Mouse (Mus musculus): Measurements from ENCODE around the gene Asic1. TPM values are rescaled to one million over a fixed set of nuclear protein-coding genes. Genes with fewer than 3 reads are reported as not detected.

Asic1 gene
- polyA plus RNA-seq, 3 experiments from 2014 or later, result 0.20 to 0.40 TPM; not detected in 1

DNA sequence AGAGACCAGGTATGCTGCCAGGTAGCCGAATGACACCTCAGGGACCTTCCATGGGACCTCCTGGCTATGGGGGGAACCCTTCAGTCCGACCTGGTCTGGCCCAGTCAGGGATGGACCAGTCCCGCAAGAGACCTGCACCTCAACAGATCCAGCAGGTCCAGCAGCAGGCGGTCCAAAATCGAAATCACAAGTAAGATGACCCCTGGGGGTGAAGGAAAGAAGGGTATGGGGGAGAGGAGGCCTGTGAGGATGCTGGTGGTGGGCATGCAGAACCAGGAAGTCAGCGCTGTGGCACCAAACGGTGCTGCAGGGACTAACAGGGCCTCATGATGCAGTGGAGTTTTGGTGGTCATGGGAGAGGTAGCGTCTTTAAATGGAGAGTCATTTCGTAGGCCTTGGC is 32.9 kb downstream of the Asic1 start:
- ATAC-seq, result no peak

DNA sequence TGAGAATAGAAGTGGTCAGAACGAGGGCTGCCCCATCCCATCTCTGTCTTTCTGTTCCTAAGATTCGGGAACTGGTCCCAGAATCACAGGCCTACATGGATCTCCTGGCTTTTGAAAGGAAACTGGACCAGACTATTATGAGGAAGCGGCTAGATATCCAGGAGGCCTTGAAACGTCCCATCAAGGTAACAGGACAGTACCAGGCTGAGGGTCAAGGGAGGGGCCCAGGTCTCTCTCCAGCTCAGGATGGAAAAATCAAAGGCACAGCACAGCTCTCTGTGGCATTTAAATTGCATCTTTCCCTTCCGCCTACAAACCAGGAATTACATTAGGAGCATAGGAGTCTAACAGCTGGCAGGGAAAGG is 33.5 kb downstream of the Asic1 start:
- no peak for ATAC-seq

DNA sequence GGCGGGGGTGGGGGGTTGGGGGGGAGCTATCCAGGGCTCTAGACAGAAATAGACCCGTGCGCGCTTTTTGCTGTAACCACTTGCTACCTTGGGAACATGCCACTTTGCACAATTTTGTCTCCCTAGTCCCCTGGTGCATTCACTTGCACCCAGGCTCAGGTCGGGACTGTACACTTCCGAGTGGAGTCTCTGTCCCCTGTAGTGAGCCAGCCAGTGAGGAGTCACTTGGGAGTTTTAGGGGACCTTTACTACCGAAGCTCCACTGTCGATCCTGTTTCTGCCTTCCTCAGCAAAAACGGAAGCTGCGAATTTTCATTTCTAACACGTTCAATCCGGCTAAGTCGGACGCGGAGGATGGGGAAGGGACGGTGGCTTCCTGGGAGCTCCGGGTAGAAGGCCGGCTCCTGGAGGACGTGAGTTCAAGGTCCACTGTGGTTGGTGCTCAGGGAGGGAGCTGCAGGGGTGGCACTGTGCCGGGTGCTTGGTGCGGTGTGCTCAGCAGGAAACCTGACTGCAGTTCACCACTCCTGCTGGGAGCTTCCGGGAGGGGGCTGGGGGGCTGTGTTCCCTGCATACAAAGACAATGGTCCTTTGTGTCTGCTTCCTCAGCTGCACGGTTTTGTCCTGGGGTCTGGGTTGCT is 34.0 kb downstream of the Asic1 start:
- ATAC-seq, result no peak

DNA sequence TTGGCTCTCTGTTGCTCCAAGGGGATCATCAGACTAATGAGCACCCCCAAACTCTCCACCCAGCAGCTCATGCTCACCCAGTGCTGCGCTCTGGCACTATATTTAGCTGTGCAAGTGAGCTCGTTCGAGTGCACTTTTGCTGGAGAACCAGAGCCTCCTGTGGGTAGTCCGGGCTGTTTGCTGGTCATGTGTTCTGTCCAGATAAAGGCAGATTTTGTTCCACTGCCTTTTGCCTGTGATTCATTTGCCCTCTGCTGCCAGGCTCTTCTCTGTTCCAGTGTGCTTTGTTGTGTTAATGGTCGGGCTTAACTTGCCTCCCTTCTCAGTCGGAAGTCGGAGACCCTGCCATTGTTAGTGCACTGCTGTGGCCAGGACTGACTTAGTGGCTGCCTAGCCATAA is 34.7 kb downstream of the Asic1 start:
- no peak for ATAC-seq

DNA sequence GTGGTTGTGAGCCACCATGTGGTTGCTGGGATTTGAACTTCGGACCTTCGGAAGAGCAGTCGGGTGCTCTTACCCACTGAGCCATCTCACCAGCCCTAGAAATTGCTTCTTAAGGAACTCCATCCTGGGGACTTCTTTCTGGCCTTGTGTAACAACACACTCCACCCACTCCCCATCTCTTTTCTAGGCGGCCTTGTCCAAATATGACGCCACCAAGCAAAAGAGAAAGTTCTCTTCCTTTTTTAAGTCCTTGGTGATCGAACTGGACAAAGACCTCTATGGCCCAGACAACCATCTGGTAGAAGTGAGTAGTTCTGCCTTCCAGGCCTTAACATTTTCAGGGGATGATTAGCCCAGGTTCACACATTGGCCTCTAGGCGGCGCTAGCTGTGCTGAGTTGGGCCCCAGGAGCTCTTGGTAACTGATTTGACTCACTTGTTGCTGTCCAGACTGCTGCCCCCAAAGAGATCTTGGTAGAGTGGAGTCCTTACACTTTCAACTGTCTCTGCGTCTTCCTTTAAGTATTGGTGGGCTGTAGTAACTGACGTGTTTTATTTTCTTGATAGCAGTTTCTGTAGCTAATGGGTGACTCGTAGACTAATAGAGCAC is 35.4 kb downstream of the Asic1 start, which contains the start of gene Gm17349:
Gene Gm17349, minus strand, starts transcription at position 51 of the 609 bp plus-strand sequence.
- peak; percentile 42 for ATAC-seq

DNA sequence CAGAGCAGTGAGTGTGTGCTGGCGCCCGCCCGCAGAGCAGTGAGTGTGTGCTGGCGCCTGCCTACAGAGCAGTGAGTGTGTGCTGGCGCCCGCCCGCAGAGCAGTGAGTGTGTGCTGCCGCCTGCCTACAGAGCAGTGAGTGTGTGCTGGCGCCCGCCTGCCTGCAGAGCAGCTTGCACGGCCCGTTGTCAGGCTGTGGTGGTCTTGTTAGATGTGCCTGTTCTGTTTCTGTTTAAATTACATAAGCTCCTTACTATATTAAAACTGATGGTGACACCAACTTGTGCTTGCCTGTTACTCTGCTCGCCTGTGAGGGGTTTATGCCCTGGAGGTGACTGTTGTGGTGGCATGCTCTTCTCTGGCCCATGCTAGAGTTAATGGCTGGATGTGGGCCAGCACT is 38.0 kb downstream of the Asic1 start:
- ATAC-seq, result no peak

DNA sequence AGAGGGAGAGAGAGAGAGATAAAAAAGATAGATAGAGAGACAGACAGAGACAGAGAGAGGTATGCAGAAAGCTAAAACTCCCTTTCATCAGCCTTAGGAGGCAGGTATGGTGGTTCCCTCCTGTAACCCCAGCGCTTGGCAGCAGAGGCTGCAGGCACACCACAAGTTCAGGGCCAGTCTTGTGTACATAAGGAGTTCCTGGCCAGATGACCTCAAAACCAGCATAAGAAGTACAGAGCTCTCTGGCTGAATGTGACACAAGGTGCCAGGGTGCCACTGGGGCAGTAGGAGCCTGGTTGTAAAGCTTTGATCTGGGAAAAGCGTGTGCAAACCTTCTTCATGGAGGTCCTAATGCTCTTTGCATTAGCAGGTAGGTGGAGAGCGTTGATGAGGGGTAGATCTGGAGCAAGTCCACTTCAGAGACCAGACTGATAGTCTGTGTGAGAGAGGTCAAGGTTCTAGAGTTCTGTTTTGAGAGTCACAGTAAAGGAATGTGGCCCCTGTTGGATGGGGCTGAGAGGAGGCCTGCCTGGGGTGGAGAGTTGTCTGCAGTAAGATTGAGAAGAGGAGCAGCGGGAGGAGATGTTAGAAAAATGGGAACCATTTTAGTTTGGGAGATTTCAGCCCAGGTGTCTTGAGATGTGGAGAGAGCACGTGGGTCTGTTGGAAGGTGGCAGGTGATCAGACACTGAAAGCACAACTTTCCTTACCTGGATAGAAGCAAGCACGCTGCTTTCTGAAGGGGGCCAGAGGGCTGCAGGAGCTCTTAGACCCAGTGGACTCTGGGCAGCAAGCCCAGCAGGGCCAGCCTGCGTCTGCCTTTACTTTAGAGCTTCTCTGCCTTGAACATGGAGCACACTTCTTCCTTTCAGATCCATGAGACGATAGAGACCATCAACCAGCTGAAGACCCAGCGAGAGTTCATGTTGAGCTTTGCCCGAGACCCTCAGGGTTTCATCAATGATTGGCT is 40.3 kb downstream of the Asic1 start:
- ATAC-seq, result no peak

DNA sequence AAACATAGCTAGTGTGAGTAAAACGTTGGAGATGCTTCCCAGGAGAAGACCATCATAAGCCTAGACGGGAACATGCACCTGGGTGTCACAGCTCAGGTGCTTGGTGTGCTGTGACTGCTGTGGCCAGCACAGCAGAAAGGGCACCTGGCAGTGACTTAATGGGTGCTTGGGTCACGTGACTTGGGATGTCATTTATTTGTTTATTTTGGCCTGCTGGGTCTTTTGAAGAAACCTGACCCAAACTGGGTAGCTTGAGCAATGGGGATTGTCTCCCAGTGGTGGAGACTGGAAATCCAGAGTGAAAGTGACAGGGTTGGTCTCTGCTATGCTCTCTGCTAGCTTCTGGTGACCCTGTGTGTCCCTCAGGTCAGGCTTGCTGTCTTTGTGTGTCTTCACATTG is 41.3 kb downstream of the Asic1 start:
- ATAC-seq, result no peak

DNA sequence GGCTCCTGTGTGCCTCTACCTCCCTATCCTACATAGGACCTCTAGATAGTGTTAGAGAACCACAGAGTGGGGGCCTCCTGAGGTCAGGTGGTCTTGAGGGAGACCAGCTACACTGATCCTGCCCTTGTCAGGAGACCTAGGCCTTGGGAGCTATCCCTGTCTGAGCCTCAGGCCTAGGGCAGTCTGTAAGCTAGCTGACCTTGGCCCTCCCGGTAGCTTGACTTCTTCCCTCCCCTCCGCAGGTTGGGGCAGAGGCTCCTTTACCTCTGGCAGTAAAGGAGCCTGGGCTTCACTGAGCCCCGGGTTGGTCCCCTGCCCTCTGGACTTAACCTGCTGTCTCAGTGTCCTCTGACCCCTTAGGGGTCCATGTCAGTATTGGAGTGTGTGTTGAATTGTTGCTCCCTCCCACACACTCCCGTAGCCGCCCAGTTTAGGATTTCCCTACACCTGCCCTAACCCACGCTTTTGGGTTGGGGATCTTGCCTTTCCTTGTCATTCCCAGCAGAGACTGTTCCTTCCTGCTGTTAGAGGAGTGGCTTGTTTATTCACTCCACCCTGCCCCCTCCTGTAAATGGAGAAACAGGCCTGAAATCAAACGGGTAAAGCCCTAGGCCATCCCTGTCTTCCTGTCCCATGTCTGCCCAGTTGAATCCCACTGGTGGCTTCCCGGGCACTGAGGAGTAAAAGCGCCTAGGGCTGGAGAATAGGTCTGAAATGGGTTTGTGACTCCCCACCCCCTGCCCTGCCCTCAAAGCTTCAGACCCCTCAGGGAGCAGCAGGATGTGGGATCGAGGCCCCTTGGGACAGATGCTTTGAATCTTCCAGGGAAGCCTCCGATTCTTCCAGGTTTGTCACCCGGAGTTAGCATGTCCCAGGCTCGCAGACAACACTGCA is 42.7 kb downstream of the Asic1 start:
- ATAC-seq, result no peak

DNA sequence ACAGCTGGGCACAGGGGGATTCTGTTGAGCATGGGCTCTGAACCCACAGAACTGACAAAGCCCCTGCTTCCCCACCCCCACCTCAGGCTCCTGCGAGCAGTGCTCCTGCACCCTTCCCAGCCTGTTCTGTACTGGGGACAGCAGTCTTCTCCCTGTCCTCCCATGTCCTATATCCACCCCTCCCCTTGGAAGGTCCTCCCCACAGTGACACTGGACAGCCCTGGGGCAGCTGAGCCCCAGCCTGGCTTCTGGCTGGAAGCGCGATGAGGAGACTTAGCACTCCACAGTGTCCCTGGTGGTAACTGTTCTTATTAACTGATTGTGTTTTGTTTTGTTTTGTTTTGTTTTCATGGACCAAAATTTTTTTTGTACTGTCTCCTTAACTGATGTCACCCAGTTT is 43.4 kb downstream of the Asic1 start:
- no peak for ATAC-seq

DNA sequence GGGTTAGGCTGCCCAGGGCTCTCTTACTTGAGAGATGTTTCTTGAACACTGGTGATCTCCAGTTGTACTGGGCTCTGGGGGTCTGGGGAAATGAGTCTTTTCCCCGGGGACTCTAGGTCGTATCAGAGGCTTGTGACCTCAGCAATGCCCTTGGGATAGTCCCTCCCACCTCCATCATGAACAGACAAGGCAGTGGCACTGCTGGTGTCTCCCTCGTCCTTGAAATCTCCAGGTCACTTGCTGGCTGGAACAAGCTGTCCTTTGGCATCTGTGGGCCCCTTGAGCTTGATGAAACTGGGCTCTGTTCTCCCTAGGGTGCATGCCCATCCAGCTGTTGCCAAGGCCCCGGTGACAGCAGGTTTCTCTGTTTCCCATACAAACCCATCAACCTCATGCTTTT is 44.0 kb downstream of the Asic1 start:
- ATAC-seq, result no peak

DNA sequence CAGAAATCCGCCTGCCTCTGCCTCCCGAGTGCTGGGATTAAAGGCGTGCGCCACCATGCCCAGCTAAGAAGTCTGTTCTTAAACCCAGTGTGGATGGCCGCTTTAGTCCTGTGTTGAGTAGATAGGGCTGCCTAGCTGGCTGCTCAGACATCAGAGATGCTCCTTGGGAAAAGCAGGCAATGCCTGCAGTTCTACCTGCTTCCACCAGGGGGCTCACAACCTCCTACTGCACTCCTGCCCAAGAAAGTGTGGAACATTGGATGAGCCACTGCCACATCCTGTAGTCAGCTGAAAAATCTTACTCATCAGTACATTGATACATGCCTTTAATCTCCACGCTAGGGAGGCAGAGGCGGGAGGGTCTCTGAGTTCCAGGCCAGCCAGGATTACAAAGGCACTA is 44.7 kb downstream of the Asic1 start:
- ATAC-seq, result peak; percentile 82

DNA sequence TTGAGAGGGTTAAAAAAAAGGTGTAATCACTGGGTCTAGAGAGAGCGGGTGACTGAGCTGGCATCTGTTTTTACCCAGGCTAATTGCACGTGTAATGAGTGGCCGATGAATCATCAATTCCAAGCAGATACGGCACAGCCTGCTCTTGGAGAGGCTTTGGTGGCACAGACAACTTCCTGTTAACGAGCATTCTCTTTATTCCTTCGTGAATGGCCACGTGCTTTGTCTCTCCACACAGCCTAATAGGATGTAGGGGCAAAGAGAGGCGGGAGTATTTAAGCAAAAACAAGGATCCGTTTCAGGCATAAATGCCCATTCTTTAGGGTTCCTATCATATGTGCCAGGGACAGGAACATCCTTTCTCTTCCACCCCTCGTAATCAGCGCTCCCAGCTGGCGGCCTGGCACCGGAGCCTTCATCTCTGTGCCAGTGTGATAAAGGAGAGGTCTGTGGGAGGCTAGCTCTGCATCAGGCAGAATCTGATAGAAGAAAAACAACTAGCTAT is 45.2 kb downstream of the Asic1 start:
- ATAC-seq, result no peak

DNA sequence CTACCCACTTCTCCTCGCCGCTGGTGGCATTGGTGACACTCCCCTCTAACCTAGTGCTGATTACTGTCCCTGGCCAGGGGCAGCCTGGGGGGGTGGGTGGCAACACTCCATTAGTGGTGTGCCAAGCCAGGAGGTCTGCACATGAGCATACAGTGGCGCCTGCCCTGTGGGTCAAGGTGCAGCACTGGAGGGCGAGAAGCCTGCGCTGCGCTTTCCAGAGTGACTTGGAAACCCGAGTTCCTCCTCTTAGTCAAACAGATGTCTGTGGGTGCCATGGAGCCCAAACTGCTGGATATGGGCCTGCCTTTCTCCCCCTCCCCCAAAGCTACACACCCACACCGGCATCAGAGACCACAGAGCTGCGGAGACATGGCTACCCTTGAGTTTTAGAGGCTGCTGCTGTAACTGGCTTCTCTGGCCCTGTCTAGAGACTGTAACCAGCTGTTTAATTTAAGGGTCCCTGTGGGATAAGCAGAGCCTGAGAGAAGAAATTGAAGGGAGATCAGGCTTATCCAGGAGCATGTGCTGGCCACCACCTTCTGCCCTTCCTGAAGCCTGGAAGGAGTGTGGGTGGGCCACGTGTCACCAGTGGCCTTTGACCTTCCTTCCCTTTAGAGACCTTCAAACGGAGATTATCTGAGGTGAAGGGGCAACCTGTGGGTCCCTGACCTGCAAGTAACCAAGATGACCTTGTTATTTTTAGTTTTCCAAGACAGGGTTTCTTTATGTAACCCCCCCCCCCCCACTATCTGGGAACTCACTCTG is 46.0 kb downstream of the Asic1 start:
- ATAC-seq, result no peak

DNA sequence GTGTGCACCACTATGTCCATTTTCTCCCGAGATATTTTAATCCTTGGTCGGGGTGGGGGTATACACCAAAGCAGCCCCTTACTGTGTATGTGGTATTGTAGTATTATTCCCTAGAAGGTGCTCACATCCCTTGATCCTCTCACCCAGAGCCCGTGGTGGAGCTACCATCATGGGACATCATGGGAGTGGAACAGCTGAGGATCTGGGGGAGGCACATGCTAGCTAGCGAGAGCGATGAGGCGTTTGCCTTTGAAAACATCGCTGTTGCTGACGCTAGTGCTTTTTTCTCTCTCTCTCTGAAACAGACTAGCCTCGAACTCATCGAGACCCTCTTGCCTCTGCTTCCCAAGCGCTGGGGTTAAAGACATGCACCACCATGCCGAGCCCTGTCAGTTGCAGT is 46.6 kb downstream of the Asic1 start:
- no peak for ATAC-seq

DNA sequence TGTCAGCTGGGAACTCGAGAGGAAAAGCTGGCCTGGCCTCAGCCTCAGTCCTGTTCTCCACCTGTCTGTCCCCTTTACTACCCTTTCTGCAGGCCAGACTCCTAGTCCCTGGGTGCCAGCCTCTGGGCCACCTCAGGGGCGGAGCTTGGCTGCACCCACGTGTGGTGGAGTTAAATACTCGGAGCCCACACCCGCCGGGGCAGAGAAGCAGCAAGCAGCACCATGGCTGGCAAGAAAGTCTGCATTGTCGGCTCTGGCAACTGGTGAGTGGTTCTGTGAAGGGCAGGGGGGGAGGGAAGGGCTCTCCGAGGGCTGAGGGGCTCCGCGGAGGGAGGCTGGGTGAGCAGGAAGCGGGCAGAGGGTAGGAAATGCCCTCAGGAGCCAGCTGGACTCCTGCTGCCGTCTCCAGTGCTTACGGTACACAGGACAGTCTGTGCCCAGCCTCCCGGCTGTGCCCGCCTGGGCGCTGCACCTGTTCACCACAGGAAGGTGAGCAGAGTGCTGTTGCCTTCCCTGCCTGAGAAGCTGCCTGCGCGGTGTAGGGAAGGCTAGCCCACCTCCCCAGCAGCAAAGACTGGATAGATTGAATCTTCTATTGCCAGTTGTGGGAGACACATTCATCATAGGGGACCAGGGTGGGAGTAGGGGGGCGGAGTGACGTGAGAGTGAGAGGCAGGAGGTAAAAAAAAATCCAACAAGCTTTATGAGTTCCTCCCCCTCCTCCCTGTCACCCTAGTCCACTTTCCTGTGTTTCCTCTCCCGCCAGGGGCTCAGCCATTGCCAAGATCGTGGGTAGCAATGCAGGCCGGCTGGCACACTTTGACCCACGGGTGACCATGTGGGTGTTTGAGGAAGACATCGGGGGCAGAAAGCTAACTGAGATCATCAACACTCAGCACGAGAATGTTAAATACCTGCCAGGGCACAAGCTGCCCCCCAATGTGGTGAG is 47.5 kb downstream of the Asic1 start, which contains the start of gene Gpd1:
Gene Gpd1, plus strand, starts transcription at position 130 of the 949 bp plus-strand sequence.
- ATAC-seq, result no peak

DNA sequence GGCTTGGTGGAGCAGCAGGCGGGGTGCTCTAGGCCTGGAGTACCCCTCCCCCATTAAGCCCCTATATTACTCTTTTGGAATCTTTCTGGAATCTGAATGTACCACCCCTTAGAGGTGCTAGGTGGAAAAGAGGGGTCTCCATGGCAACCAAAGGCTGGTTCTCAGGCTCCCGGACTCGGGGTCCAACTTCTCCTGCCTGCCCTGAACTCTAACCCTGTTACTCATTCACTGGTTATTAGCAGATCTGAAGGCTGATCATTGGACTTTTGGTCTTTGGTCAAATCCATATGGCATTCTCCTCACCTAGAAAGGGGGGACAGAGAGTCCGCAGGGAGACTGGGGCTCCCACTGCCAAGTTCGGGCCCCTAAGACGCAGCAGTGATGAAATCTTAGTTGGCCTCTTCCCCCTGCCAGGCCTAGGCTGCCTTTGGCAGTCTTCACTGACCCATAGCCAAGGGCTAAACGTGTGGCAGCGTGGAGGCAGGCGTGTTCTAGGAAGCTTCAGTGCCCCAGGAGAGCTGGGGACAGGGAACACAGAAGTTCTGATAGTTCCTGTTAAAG is 48.4 kb downstream of the Asic1 start:
- ATAC-seq, result no peak

DNA sequence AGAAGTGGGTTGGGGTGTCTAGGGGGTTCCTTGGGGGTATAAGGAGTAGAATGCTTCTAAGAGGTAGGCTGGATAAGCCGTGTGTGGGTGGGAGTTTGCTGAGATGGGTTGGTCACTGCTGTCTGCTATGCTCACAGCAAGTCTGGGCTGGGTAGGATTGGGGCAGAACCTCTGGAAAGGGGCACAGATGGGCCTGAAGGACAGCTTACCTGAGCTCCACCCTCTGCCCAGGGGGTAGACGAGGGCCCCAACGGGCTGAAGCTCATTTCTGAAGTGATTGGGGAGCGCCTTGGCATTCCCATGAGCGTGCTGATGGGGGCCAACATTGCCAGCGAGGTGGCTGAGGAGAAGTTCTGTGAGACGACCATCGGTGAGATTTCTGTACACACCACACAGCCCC is 49.7 kb downstream of the Asic1 start:
- no peak for ATAC-seq

DNA sequence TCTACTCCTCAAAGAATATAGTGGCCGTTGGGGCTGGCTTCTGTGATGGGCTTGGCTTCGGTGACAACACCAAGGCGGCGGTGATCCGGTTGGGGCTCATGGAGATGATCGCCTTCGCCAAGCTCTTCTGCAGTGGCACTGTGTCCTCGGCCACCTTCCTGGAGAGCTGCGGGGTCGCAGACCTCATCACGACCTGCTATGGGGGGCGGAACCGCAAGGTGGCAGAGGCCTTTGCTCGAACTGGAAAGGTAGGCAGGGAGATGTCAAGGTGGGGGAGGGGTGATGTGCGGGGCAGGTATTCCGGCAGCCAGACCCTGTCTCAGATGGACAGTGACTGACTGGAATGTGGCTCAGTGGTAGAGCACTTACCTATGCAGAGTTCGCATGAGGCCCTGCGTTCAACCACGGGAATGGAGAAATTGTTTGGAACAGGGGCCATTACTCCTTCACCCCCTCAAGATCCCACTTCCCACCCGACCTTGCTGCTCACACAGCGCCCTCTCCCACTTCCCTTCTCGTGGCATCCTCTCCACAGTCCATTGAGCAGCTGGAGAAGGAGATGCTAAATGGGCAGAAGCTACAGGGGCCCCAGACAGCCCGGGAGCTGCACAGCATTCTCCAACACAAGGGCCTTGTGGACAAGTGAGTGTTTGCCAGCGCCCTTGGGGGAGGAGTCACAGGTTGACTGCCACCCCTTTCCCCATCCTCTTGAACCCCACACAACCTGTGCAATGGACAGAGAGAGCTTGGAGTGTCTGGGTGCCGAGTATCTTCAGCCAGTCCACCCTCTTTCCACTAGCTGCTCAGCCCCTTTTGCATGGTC is 52.0 kb downstream of the Asic1 start:
- ATAC-seq, result no peak

Data from inflammation-experienced regulatory T-cells, adult 6 months (primary cell).